Mouse (Mus musculus) liver, embryonic 15.5 days (tissue): ENCODE measurements at regions not wholly inside any gene's neighbourhood (a gene's known extent, or its start where the extent isn't known, plus 50 kb on each side); places are given as distances from the start of the nearest gene placed in this dataset.

Experiments used
- ATAC-seq: fragments of 200-750 bp; cut with Nextera tagmentation; 2 replicates; pipeline ENCODE4 v1.8.0; 2017; ENCODE audit warnings: moderate number of reproducible peaks, mild to moderate bottlenecking, moderate library complexity; ENCODE audit not compliant: insufficient read depth
- H3K27ac ChIP-seq: fragments of 300-500 bp; sonication (generic); replicated peaks from 2 replicates; pipeline ENCODE4 v1.5.1; 2015; ENCODE audit warnings: mild to moderate bottlenecking, inconsistent platforms
- H3K27me3 ChIP-seq: fragments of 300-500 bp; sonication (generic); 2 replicates; pipeline ENCODE4 v1.6.1; 2015; ENCODE audit warnings: mild to moderate bottlenecking, inconsistent platforms
- H3K36me3 ChIP-seq: fragments of 300-500 bp; sonication (generic); replicated peaks from 2 replicates; pipeline ENCODE4 v1.6.1; 2015; ENCODE audit warnings: moderate library complexity, mild to moderate bottlenecking, inconsistent platforms
- H3K4me1 ChIP-seq: fragments of 300-500 bp; sonication (generic); replicated peaks from 2 replicates; pipeline ENCODE4 v1.6.1; 2015; ENCODE audit warnings: inconsistent platforms
- H3K4me2 ChIP-seq: fragments of 300-500 bp; sonication (generic); 2 replicates; pipeline ENCODE4 v1.6.1; 2015; ENCODE audit warnings: moderate library complexity, mild to moderate bottlenecking, inconsistent platforms
- H3K4me3 ChIP-seq: fragments of 300-500 bp; sonication (generic); replicated peaks from 2 replicates; pipeline ENCODE4 v1.5.1; 2015; ENCODE audit warnings: mild to moderate bottlenecking, inconsistent platforms
- H3K9ac ChIP-seq: fragments of 300-500 bp; sonication (generic); 2 replicates; pipeline ENCODE4 v1.6.1; 2015; ENCODE audit warnings: moderate library complexity, mild to moderate bottlenecking, inconsistent platforms
- H3K9me3 ChIP-seq: fragments of 300-500 bp; sonication (generic); replicated peaks from 2 replicates; pipeline ENCODE4 v1.6.1; 2016; ENCODE audit warnings: inconsistent platforms
- WGBS: fragments of 180-500 bp; shearing (Covaris S2); methylation state at CpG from one replicate; pipeline ENCODE4 v1.1.7; 2015; ENCODE audit warnings: mixed read lengths; ENCODE audit not compliant: insufficient replicate concordance; 5-methylcytosine and 5-hydroxymethylcytosine counted together

- ATAC-seq = no peak
- H3K4me1 ChIP-seq = no peaks in the 10 kb centered on the region
- 57% methylated on average over 5 of the region's 5 CpGs for WGBS
- no peaks in the 10 kb centered on the region for H3K27me3 ChIP-seq
- H3K9ac ChIP-seq = no peak overlapping the region
- no peaks in the 10 kb centered on the region for H3K9me3 ChIP-seq
- no peak overlapping the region for H3K27ac ChIP-seq
- H3K4me2 ChIP-seq = no peak overlapping the region
- H3K4me3 ChIP-seq = no peak overlapping the region
- H3K36me3 ChIP-seq = no peaks in the 10 kb centered on the region
Measured at GRCm38 (mm10) chr17:4767947-4768522, 226.1 kb upstream of the Arid1b start.

DNA sequence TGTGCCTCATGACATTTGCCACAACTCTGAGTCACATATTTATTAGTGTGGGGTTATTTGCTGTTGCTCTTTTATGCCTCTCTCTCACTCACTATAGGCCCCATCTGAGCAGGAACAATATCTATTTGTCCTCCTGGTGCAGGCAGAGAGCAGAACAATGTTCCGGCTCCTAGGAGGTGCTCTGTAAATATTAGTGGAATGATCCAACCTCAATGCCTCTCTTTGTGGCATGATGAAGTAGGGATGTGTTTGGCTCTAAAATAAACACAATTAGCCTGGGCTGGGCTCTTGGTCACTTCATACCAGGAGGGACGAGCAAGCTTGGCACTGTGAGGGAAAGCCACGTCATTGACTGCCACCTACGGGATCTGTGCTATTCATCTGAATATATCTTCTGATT, 224.8 kb upstream of the Arid1b start:
- H3K9me3 ChIP-seq = no peaks in the 10 kb centered on the region
- H3K4me2 ChIP-seq = no peak overlapping the region
- WGBS = 71% methylated on average over 4 of the region's 4 CpGs
- H3K9ac ChIP-seq = no peak overlapping the region
- H3K27ac ChIP-seq = no peak overlapping the region
- no peaks in the 10 kb centered on the region for H3K27me3 ChIP-seq
- H3K4me1 ChIP-seq = no peaks in the 10 kb centered on the region
- no peak for ATAC-seq
- H3K4me3 ChIP-seq = no peak overlapping the region
- no peaks in the 10 kb centered on the region for H3K36me3 ChIP-seq

GRCm38 (mm10) chr17:4770052-4770451, 224.1 kb upstream of the Arid1b start:
- WGBS = 54% methylated on average over 3 of the region's 3 CpGs
- Histone ChIP-seq H3K27me3 (no peaks in the 10 kb centered on the region), H3K4me1 (no peaks in the 10 kb centered on the region), H3K4me3 (no peak overlapping the region), H3K36me3 (no peaks in the 10 kb centered on the region), H3K27ac (no peak overlapping the region), H3K4me2 (no peak overlapping the region), H3K9me3 (no peaks in the 10 kb centered on the region), H3K9ac (no peak overlapping the region)
- no peak for ATAC-seq

GRCm38 (mm10) chr17:4778161-4778560, 216.0 kb upstream of the Arid1b start:
- WGBS = 1% methylated on average over 14 of the region's 14 CpGs
- 0 out of 2 replicates have a peak, but pooled peaks cover 4% of the 10 kb centered on the region for H3K4me1 ChIP-seq
- H3K9me3 ChIP-seq = no peaks in the 10 kb centered on the region
- H3K36me3 ChIP-seq = no peaks in the 10 kb centered on the region
- H3K27me3 ChIP-seq = no peaks in the 10 kb centered on the region
- H3K4me2 ChIP-seq = no peak overlapping the region
- no peak for ATAC-seq
- H3K9ac ChIP-seq = no peak overlapping the region
- H3K27ac ChIP-seq = no peak overlapping the region
- no peak overlapping the region for H3K4me3 ChIP-seq

GRCm38 (mm10) chr17:4779017-4779416, 215.1 kb upstream of the Arid1b start:
- Histone ChIP-seq H3K9me3 (no peaks in the 10 kb centered on the region), H3K4me1 (0 out of 2 replicates have a peak, but pooled peaks cover 4% of the 10 kb centered on the region), H3K27ac (no peak overlapping the region), H3K4me3 (no peak overlapping the region), H3K9ac (no peak overlapping the region), H3K36me3 (no peaks in the 10 kb centered on the region), H3K4me2 (no peak overlapping the region), H3K27me3 (no peaks in the 10 kb centered on the region)
- WGBS = 79% methylated on average over 10 of the region's 10 CpGs
- ATAC-seq = no peak

- H3K4me1 ChIP-seq = 0 out of 2 replicates have a peak, but pooled peaks cover 4% of the 10 kb centered on the region
- H3K9ac ChIP-seq = no peak overlapping the region
- no peak overlapping the region for H3K4me2 ChIP-seq
- no peak overlapping the region for H3K27ac ChIP-seq
- H3K4me3 ChIP-seq = no peak overlapping the region
- no peak for ATAC-seq
- H3K36me3 ChIP-seq = no peaks in the 10 kb centered on the region
- no peaks in the 10 kb centered on the region for H3K27me3 ChIP-seq
- 58% methylated on average over 3 of the region's 3 CpGs for WGBS
- no peaks in the 10 kb centered on the region for H3K9me3 ChIP-seq
Measured at GRCm38 (mm10) chr17:4781586-4781985, 212.5 kb upstream of the Arid1b start.

GRCm38 (mm10) chr17:4784296-4784695, 209.8 kb upstream of the Arid1b start:
- 59% methylated on average over 5 of the region's 5 CpGs for WGBS
- no peaks in the 10 kb centered on the region for H3K4me1 ChIP-seq
- H3K9ac ChIP-seq = no peak overlapping the region
- no peak overlapping the region for H3K4me2 ChIP-seq
- no peaks in the 10 kb centered on the region for H3K9me3 ChIP-seq
- no peak overlapping the region for H3K27ac ChIP-seq
- no peak overlapping the region for H3K4me3 ChIP-seq
- no peaks in the 10 kb centered on the region for H3K36me3 ChIP-seq
- ATAC-seq = no peak
- H3K27me3 ChIP-seq = no peaks in the 10 kb centered on the region

DNA sequence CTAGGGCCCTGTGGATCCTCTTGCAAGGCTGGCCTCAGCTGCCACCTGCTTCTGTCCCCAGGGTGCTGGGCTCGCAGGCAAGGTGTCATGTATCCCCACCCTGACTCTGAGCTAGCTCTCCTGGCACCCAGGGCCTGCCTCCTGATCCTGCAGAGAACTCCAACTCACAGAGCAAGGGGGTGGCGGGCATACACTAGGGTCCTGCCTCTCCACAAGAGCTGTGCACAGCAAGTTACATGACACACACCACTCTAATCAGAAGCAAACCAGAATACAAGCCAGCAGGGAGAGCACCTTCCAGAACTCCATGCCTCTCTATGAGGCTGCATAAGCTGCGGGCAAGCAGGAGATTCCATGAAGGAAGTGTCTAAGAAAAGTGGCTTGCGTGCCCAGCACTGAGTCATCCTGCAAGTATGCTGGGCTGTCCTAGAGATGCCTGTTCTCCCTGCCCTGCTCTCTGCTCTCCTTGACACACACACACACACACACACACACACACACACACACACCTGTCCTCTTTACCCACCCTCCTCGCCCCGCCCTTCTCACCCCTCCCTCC, 208.8 kb upstream of the Arid1b start:
- H3K9ac ChIP-seq = no peak overlapping the region
- ATAC-seq = no peak
- no peak overlapping the region for H3K27ac ChIP-seq

DNA sequence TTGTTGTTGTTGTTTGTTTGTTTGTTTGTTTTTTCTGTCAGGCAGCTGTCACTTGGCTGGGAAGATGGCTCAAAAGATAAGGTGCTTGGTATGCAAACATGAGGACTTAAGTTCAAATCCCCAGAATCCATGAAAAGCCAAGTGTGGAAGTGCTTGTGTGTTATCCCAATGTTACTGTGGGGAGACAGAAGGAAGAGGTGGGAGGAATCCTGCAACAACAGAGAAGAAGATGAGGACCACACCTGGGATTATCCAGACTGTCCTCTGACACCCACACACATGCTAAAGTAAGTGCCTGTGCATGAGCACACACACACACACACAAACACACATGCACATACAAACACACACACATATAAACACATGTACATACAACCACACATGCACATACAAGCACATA, 207.6 kb upstream of the Arid1b start:
- Histone ChIP-seq H3K4me1 (no peaks in the 10 kb centered on the region), H3K27me3 (0 out of 2 replicates have a peak, but pooled peaks cover 3% of the 10 kb centered on the region), H3K9me3 (no peaks in the 10 kb centered on the region), H3K4me2 (no peak overlapping the region), H3K36me3 (no peaks in the 10 kb centered on the region), H3K27ac (no peak overlapping the region), H3K4me3 (no peak overlapping the region), H3K9ac (no peak overlapping the region)
- ATAC-seq = no peak

More for the DNA sequence above, 208.8 kb upstream of the Arid1b start:
- H3K4me1 ChIP-seq = no peaks in the 10 kb centered on the region
- WGBS = 48% methylated on average over 6 of the region's 6 CpGs
- no peak overlapping the region for H3K4me3 ChIP-seq
- H3K4me2 ChIP-seq = no peak overlapping the region
- no peaks in the 10 kb centered on the region for H3K9me3 ChIP-seq
- H3K36me3 ChIP-seq = no peaks in the 10 kb centered on the region
- 0 out of 2 replicates have a peak, but pooled peaks cover 3% of the 10 kb centered on the region for H3K27me3 ChIP-seq

GRCm38 (mm10) chr17:4791873-4792272, 202.3 kb upstream of the Arid1b start:
- Histone ChIP-seq H3K27ac (no peak overlapping the region), H3K4me3 (no peak overlapping the region), H3K4me1 (no peaks in the 10 kb centered on the region), H3K4me2 (no peak overlapping the region), H3K36me3 (no peaks in the 10 kb centered on the region), H3K9me3 (no peaks in the 10 kb centered on the region), H3K9ac (no peak overlapping the region), H3K27me3 (0 out of 2 replicates have a peak, but pooled peaks cover 3% of the 10 kb centered on the region)
- 29% methylated on average over 10 of the region's 10 CpGs for WGBS
- ATAC-seq = no peak

DNA sequence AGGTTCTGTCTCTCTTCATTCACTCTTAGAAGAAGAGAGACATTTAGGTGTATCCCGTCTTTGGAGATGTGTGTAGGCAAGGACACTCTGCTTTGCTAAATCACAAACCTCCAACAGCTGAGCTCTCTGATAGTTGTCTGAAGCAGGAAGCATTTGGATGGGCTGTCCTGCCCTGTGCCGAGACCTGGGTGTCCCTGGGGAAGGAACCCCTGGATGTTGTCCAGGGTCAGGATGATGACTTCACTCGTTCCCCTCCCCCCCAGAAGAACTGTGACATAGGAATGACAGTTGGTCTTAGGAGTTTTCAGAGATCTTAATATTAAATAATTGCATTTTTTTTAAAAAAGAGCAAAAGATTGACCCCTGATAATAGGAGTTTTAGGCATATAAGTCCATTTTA, 197.9 kb upstream of the Arid1b start:
- H3K9me3 ChIP-seq = no peaks in the 10 kb centered on the region
- H3K4me1 ChIP-seq = no peaks in the 10 kb centered on the region
- no peaks in the 10 kb centered on the region for H3K27me3 ChIP-seq
- H3K9ac ChIP-seq = no peak overlapping the region
- no peak overlapping the region for H3K4me3 ChIP-seq
- no peak overlapping the region for H3K4me2 ChIP-seq
- WGBS = 38% methylated on average over 3 of the region's 3 CpGs
- H3K27ac ChIP-seq = no peak overlapping the region
- ATAC-seq = no peak
- H3K36me3 ChIP-seq = no peaks in the 10 kb centered on the region

DNA sequence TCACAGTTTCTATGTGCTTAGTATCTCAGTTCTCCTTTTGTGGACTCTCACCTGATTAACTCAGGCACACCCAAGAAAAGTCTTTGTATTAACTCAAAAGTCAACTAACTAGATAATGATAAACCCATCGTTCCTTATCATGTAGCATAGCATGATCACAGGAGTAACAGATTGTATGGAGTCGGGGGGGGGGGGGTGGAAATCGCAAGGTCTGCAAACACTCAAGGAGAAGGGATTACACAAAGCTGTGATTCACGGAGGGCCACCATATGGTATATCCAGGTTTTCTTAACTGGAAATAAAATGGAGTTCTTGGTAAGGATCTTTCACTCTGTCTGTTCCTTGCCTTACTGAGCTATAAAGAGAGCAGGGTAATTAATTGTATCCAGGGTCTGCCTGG, 190.1 kb upstream of the Arid1b start:
- Histone ChIP-seq H3K27me3 (no peaks in the 10 kb centered on the region), H3K9ac (no peak overlapping the region), H3K27ac (no peak overlapping the region), H3K9me3 (no peaks in the 10 kb centered on the region), H3K36me3 (no peaks in the 10 kb centered on the region), H3K4me2 (no peak overlapping the region), H3K4me3 (no peak overlapping the region), H3K4me1 (no peaks in the 10 kb centered on the region)
- WGBS = 59% methylated on average over 4 of the region's 4 CpGs
- ATAC-seq = no peak
